Mouse (Mus musculus): ENCODE measurements around the gene Gng12.

DNA sequence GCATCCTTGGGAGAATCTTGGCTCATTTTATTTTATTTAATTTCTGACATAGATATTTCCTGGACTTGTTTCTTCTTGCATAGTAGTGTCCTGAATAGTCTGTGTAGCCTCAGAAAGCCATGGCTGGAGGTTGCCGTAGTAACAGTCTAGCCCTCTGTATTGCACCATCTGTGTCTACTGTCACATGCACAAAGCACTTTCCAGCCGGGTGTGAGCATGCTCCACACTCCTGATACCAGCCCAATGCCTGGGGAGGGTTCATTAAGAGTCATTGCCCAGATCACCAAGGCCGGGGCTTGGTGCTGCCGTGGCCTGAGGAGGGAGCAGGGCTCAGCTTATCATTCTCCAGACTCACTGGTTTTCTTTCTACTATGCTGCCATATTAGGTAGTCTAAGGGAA lies 68.0 kb downstream of the Gng12 start:
- TF ChIP-seq CTCF (IDR thresholded peaks at IDR 0.05; ENCODE audit: low read depth), result no peak
- TF ChIP-seq EP300 (optimal IDR thresholded peaks at IDR 0.05), result no peak

Data from stomach, postnatal 0 days (tissue).